Mouse (Mus musculus): Measurements from ENCODE around the gene Olfr9.
"Not testable (repeated sequence)": the region's sequence is repeated elsewhere in the genome, so short reads cannot be mapped to it uniquely, and the experiment has no call there.

Gene Olfr9

DNA sequence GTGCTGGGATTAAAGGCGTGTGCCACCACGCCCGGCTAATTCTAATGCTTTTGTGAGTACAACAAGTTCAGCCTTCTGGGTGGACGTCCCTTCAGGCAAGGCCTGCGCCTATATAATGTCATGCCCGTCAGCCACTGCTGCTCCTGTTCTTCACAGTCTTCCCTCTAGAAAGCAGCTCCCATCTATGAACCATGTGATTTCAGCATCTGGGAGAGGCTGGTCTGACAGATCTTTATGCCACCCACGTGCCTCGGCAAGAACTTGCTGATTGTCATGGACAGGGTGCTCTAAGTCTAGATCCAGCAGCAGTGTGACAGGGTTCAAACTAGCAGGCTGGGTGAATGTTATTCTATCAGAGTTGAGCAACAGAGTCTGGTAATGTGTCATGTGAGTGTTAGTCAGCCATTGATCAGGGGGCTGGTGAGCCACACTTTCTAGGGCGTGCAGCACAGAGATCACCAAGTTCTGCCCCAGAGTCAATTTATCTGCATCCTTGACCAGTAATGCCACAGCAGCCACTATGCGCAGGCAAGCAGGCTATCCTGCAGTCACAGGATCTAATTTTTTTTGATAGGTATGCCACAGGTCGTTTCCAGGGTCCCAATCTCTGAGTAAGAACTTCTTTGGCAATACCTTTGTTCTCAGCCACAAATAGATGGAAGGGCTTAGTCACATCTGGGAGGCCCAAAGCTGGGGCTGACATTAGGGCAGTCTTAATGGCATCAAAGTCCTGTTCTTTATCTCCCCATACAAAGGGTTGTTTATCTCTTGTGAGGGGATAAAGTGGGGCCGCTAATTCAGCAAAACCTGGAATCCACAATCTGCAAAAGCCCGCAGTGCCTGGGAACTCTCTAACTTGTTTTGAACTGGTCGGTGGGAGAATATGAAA is 15.0 kb downstream of the Olfr9 start:
- DNase-seq (ENCODE audit: low read depth, low spot score): no peak

- no peak for DNase-seq (ENCODE audit: low read depth, low spot score)
Observed at GRCm38 (mm10) chr10:129010288-129010841, 21.1 kb downstream of the Olfr9 start, which contains the start of gene Olfr763. Olfr763 (plus strand) TSS chr10:129010791.

- not testable (repeated sequence) for DNase-seq (ENCODE audit: low read depth, low spot score)
Observed at GRCm38 (mm10) chr10:129011511-129011910, 22.3 kb downstream of the Olfr9 start.

DNA sequence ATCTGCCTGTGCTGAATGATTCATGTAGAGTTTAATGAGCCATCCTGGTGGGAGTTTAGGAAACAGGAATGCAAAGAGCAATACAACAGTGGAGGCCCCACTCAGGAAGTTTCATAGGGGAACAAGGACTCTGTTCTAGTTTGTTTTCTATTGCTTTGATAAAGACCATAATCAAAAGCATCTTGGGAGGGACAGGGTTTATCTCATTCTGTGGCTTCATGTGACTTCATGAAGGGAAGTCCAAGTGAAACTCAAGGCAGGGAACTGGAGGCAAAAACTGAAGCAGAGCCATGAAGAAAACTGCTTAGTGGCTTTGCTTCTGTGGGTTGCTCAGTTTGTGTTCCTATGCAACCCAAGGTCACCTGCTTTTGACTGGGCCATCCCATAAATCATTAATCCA is 25.2 kb downstream of the Olfr9 start:
- DNase-seq (ENCODE audit: low read depth, low spot score): no peak

- no peak for DNase-seq (ENCODE audit: low read depth, low spot score)
Observed at GRCm38 (mm10) chr10:129023319-129023718, 34.1 kb downstream of the Olfr9 start.

- DNase-seq (ENCODE audit: low read depth, low spot score): no peak
Observed at GRCm38 (mm10) chr10:129026018-129026662, 36.9 kb downstream of the Olfr9 start.

DNA sequence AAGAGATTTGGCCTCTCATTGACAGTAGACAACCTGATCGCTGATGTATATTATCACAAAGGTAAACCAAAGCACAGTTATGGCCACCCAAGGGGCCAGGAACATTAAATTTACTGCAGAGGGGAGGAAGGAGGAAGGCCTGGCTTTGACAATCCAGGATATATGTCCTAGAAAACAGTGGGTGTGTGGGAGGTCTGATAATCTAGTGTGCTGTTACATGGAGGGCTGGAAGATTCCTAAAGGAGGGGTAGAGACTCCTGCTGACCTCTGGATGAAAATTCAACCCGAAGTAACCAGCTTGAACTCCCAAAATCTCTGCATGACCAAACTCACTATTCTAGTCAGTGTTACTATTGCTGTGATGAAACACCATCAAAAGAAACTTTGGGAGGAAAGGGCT is 39.1 kb downstream of the Olfr9 start:
- no peak for DNase-seq (ENCODE audit: low read depth, low spot score)

- no peak for DNase-seq (ENCODE audit: low read depth, low spot score)
Observed at GRCm38 (mm10) chr10:129039796-129040195, 50.6 kb downstream of the Olfr9 start, which contains the start of gene Olfr764-ps1. Olfr764-ps1 (minus strand) TSS chr10:129039896.

All from skeletal muscle tissue, adult 2 months (tissue).